Mouse (Mus musculus) neutrophil, adult 5-6 weeks (primary cell): ENCODE data around the gene Acsm2. TPM values are rescaled to one million over a fixed set of nuclear protein-coding genes. Genes with fewer than 3 reads are reported as not detected.

ENCODE experiments used
- ATAC-seq: fragments of 151-379, 151-347 bp; 2 replicates; pipeline ENCODE4 v1.8.0; 2017; ENCODE audit warnings: mild to moderate bottlenecking, moderate TSS enrichment; ENCODE audit not compliant: insufficient number of reproducible peaks, poor library complexity, low FRiP score, severe bottlenecking; ENCODE audit errors: extremely low read depth
- total RNA-seq: library from RNA; stranded (forward); fragments of 200-1000 nt; gene quantifications from 2 replicates; pipeline ENCODE4 v1.2.3, GENCODE M21; 2017

Gene Acsm2
- total RNA-seq, 1 experiment from 2014 or later = not detected

- no peak for ATAC-seq
Measured at GRCm38 (mm10) chr7:119642307-119642706, 88.2 kb downstream of the Acsm2 start.

Other genes starting within 250 kb of the Acsm2 start
- not detected in 2 replicates for gene Gp2, start 95.1 kb upstream of the Acsm2 start, total RNA-seq
- not detected in 2 replicates for gene Umod, start 75.1 kb upstream of the Acsm2 start, total RNA-seq
- not detected in 2 replicates for gene Acsm5, start 34.9 kb upstream of the Acsm2 start, total RNA-seq
- gene Pdilt, start 30.9 kb upstream of the Acsm2 start, total RNA-seq = not detected in 2 replicates
- not detected in 2 replicates for gene Acsm1, start 52.7 kb downstream of the Acsm2 start, total RNA-seq
- gene Acsm4, start 135.7 kb downstream of the Acsm2 start, total RNA-seq = not detected in 2 replicates
- gene Thumpd1, start 166.5 kb downstream of the Acsm2 start, total RNA-seq = 45.3 and 46.3 TPM in 2 replicates
- gene Acsm3, start 206.6 kb downstream of the Acsm2 start, total RNA-seq = not detected in 2 replicates
- gene Rexo5, start 239.7 kb downstream of the Acsm2 start, total RNA-seq = 15.4 and 25.5 TPM in 2 replicates
- gene Eri2, start 239.7 kb downstream of the Acsm2 start, total RNA-seq = 3.3 and 3.4 TPM in 2 replicates